Mouse (Mus musculus) heart, embryonic 12.5 days (tissue): ENCODE data around the gene Gna11. TPM values are rescaled to one million over a fixed set of nuclear protein-coding genes. Genes with fewer than 3 reads are reported as not detected.
A peak's percentile ranks its signal among the peaks of the same experiment; 100 is the strongest.

ENCODE experiments used
- ATAC-seq: fragments of 200-750 bp; cut with Nextera tagmentation; 2 replicates; pipeline ENCODE4 v1.8.0; 2017; ENCODE audit warnings: moderate TSS enrichment, moderate library complexity; ENCODE audit not compliant: insufficient number of reproducible peaks, low FRiP score
- H3K27ac ChIP-seq: fragments of 300-500 bp; sonication (generic); 2 replicates; pipeline ENCODE4 v1.5.1; 2016; ENCODE audit warnings: mild to moderate bottlenecking, moderate library complexity; ENCODE audit not compliant: poor library complexity, severe bottlenecking
- H3K27me3 ChIP-seq: fragments of 300-500 bp; sonication (generic); replicated peaks from 2 replicates; pipeline ENCODE4 v1.6.1; 2016; ENCODE audit warnings: mild to moderate bottlenecking, moderate library complexity
- H3K36me3 ChIP-seq: fragments of 300-500 bp; sonication (generic); 2 replicates; pipeline ENCODE4 v1.6.1; 2016; ENCODE audit warnings: mild to moderate bottlenecking, moderate library complexity
- H3K4me1 ChIP-seq: fragments of 300-500 bp; sonication (generic); replicated peaks from 2 replicates; pipeline ENCODE4 v1.6.1; 2016; ENCODE audit warnings: mild to moderate bottlenecking
- H3K4me2 ChIP-seq: fragments of 300-500 bp; sonication (generic); 2 replicates; pipeline ENCODE4 v1.6.1; 2016; ENCODE audit warnings: mild to moderate bottlenecking, moderate library complexity
- H3K4me3 ChIP-seq: fragments of 300-500 bp; sonication (generic); 2 replicates; pipeline ENCODE4 v1.5.1; 2016; ENCODE audit warnings: mild to moderate bottlenecking
- H3K9ac ChIP-seq: fragments of 300-500 bp; sonication (generic); 2 replicates; pipeline ENCODE4 v1.6.1; 2016; ENCODE audit warnings: mild to moderate bottlenecking, moderate library complexity
- H3K9me3 ChIP-seq: fragments of 300-500 bp; sonication (generic); replicated peaks from 2 replicates; pipeline ENCODE4 v1.6.1; 2016; ENCODE audit warnings: mild to moderate bottlenecking, moderate library complexity
- WGBS: fragments of 180-500 bp; shearing (Covaris S2); methylation state at CpG from one replicate; pipeline ENCODE4 v1.1.7; 2016; 5-methylcytosine and 5-hydroxymethylcytosine counted together
- polyA plus RNA-seq: library from polyadenylated mRNA; unstranded; fragments of >200 nt; fragmentation: Nextera tagmentation; extraction: Ambion mirVana; gene quantifications from 2 replicates; pipeline ENCODE4 v1.2.1, GENCODE M21; 2016

Gna11 gene
- polyA plus RNA-seq, 1 experiment from 2014 or later = 58.4 TPM

GRCm38 (mm10) chr10:81493601-81494220 lies 51.3 kb downstream of the Gna11 start:
- Histone ChIP-seq H3K9me3 (no peaks in the 10 kb centered on the region), H3K27ac (no peak overlapping the region), H3K4me1 (peaks cover 19% of the 10 kb centered on the region), H3K36me3 (peaks cover 54% of the 10 kb centered on the region), H3K4me3 (no peak overlapping the region), H3K27me3 (no peaks in the 10 kb centered on the region), H3K9ac (no peak overlapping the region), H3K4me2 (no peak overlapping the region)
- ATAC-seq = no peak
- 83% methylated on average over 8 of the region's 8 CpGs for WGBS

- Histone ChIP-seq H3K4me2 (no peak overlapping the region), H3K4me3 (no peak overlapping the region), H3K36me3 (peaks cover 63% of the 10 kb centered on the region), H3K27ac (no peak overlapping the region), H3K9me3 (no peaks in the 10 kb centered on the region), H3K4me1 (peaks cover 28% of the 10 kb centered on the region), H3K9ac (no peak overlapping the region), H3K27me3 (no peaks in the 10 kb centered on the region)
- WGBS = 91% methylated on average over 11 of the region's 11 CpGs
- no peak for ATAC-seq
Observed at GRCm38 (mm10) chr10:81492606-81493240, 52.3 kb downstream of the Gna11 start.

- WGBS = 92% methylated on average over 9 of the region's 9 CpGs
- ATAC-seq = no peak
- Histone ChIP-seq H3K9me3 (no peaks in the 10 kb centered on the region), H3K36me3 (peaks cover 80% of the 10 kb centered on the region), H3K27me3 (no peaks in the 10 kb centered on the region), H3K4me1 (peaks cover 33% of the 10 kb centered on the region), H3K4me2 (no peak overlapping the region), H3K4me3 (no peak overlapping the region), H3K9ac (no peak overlapping the region), H3K27ac (no peak overlapping the region)
Observed at GRCm38 (mm10) chr10:81491018-81491417, 54.0 kb downstream of the Gna11 start.

- no peak for ATAC-seq
- Histone ChIP-seq H3K27ac (no peak overlapping the region), H3K4me2 (no peak overlapping the region), H3K4me3 (no peak overlapping the region), H3K4me1 (peaks cover 25% of the 10 kb centered on the region), H3K36me3 (peaks cover 81% of the 10 kb centered on the region), H3K9ac (no peak overlapping the region), H3K9me3 (no peaks in the 10 kb centered on the region), H3K27me3 (no peaks in the 10 kb centered on the region)
- WGBS = 80% methylated on average over 14 of the region's 14 CpGs
Observed at GRCm38 (mm10) chr10:81489941-81490340, 55.0 kb downstream of the Gna11 start.

GRCm38 (mm10) chr10:81488081-81488480 lies 56.9 kb downstream of the Gna11 start:
- no peak overlapping the region for H3K27ac ChIP-seq
- H3K4me1 ChIP-seq = peaks cover 14% of the 10 kb centered on the region
- no peak overlapping the region for H3K4me3 ChIP-seq
- WGBS = 68% methylated on average over 11 of the region's 11 CpGs
- 0 out of 2 replicates have a peak overlapping the region, but pooled peaks have one; percentile 3 for H3K9ac ChIP-seq
- H3K9me3 ChIP-seq = no peaks in the 10 kb centered on the region
- no peak overlapping the region for H3K4me2 ChIP-seq
- H3K27me3 ChIP-seq = no peaks in the 10 kb centered on the region
- H3K36me3 ChIP-seq = peaks cover 71% of the 10 kb centered on the region
- no peak for ATAC-seq

GRCm38 (mm10) chr10:81486496-81486895 lies 58.5 kb downstream of the Gna11 start:
- no peak for ATAC-seq
- H3K9ac ChIP-seq = no peak overlapping the region
- no peak overlapping the region for H3K4me3 ChIP-seq
- H3K27ac ChIP-seq = no peak overlapping the region
- no peaks in the 10 kb centered on the region for H3K9me3 ChIP-seq
- H3K4me1 ChIP-seq = peaks cover 22% of the 10 kb centered on the region
- no peak overlapping the region for H3K4me2 ChIP-seq
- H3K36me3 ChIP-seq = peaks cover 55% of the 10 kb centered on the region
- peaks cover 15% of the 10 kb centered on the region for H3K27me3 ChIP-seq
- WGBS = 93% methylated on average over 10 of the region's 10 CpGs

- Histone ChIP-seq H3K9me3 (no peaks in the 10 kb centered on the region), H3K27ac (no peak overlapping the region), H3K4me2 (no peak overlapping the region), H3K4me3 (no peak overlapping the region), H3K36me3 (peaks cover 46% of the 10 kb centered on the region), H3K27me3 (peaks cover 24% of the 10 kb centered on the region), H3K4me1 (peaks cover 22% of the 10 kb centered on the region), H3K9ac (no peak overlapping the region)
- 62% methylated on average over 7 of the region's 7 CpGs for WGBS
- ATAC-seq = no peak
Observed at GRCm38 (mm10) chr10:81485479-81486018, 59.4 kb downstream of the Gna11 start.

GRCm38 (mm10) chr10:81485060-81485449 lies 59.9 kb downstream of the Gna11 start:
- Histone ChIP-seq H3K36me3 (peaks cover 41% of the 10 kb centered on the region), H3K4me3 (no peak overlapping the region), H3K9me3 (no peaks in the 10 kb centered on the region), H3K9ac (no peak overlapping the region), H3K4me1 (peaks cover 22% of the 10 kb centered on the region), H3K27ac (no peak overlapping the region), H3K4me2 (no peak overlapping the region), H3K27me3 (peaks cover 29% of the 10 kb centered on the region)
- no peak for ATAC-seq
- WGBS = 26% methylated on average over 2 of the region's 2 CpGs

GRCm38 (mm10) chr10:81484441-81485059 lies 60.4 kb downstream of the Gna11 start:
- H3K4me2 ChIP-seq = no peak overlapping the region
- H3K4me3 ChIP-seq = no peak overlapping the region
- H3K4me1 ChIP-seq = peaks cover 22% of the 10 kb centered on the region
- 68% methylated on average over 6 of the region's 6 CpGs for WGBS
- no peaks in the 10 kb centered on the region for H3K9me3 ChIP-seq
- no peak overlapping the region for H3K27ac ChIP-seq
- H3K9ac ChIP-seq = no peak overlapping the region
- no peak for ATAC-seq
- H3K27me3 ChIP-seq = peaks cover 34% of the 10 kb centered on the region
- H3K36me3 ChIP-seq = peaks cover 36% of the 10 kb centered on the region

GRCm38 (mm10) chr10:81483983-81484382 lies 61.0 kb downstream of the Gna11 start:
- Histone ChIP-seq H3K9me3 (no peaks in the 10 kb centered on the region), H3K9ac (no peak overlapping the region), H3K4me3 (no peak overlapping the region), H3K36me3 (peaks cover 30% of the 10 kb centered on the region), H3K27me3 (peaks cover 35% of the 10 kb centered on the region), H3K4me1 (peaks cover 22% of the 10 kb centered on the region), H3K27ac (no peak overlapping the region), H3K4me2 (no peak overlapping the region)
- 18% methylated on average over 9 of the region's 9 CpGs for WGBS
- no peak for ATAC-seq

GRCm38 (mm10) chr10:81482533-81482889 lies 62.5 kb downstream of the Gna11 start, which contains the start of gene Celf5:
TSS of gene Celf5 (minus strand) at chr10:81482709.
- ATAC-seq = peak; percentile 43; the same call in 1 of the 2 replicates
- H3K27ac ChIP-seq = no peak within 1 kb of the TSS
- peaks cover 15% of the 10 kb centered on the region for H3K36me3 ChIP-seq
- H3K4me2 ChIP-seq = peak within 1 kb of the TSS; percentile 90
- H3K4me1 ChIP-seq = peaks cover 11% of the 10 kb centered on the region
- H3K4me3 ChIP-seq = peak within 1 kb of the TSS; percentile 51
- WGBS = 0% methylated on average over 36 of the region's 36 CpGs
- H3K9ac ChIP-seq = peak within 1 kb of the TSS; percentile 67
- H3K27me3 ChIP-seq = peaks cover 49% of the 10 kb centered on the region
- no peaks in the 10 kb centered on the region for H3K9me3 ChIP-seq
